Mouse (Mus musculus) cerebellum, adult 18-20 months (tissue): ENCODE results near the gene Methig1.
"Not testable (repeated sequence)": the region's sequence is repeated elsewhere in the genome, so short reads cannot be mapped to it uniquely, and the experiment has no call there.

Experiments used
- DNase-seq, 2 experiments: peaks; one replicate each; pipeline ENCODE4 v3.0.0; 2021

Gene Methig1

GRCm38 (mm10) chr15:100352711-100353250, at the start of gene Methig1, which contains the start of gene Mettl7a2:
Gene Methig1, plus strand, starts transcription at chr15:100353149.
Gene Mettl7a2, plus strand, starts transcription at chr15:100353200.
- DNase-seq: no peak

GRCm38 (mm10) chr15:100303428-100304018, 49.4 kb upstream of the Methig1 start:
- DNase-seq: peak; percentile 17 to 26

- DNase-seq: peak; percentile 89
Observed at GRCm38 (mm10) chr15:100304019-100304991, 48.6 kb upstream of the Methig1 start, which contains the start of gene Mettl7a1. Gene Mettl7a1, plus strand, starts transcription at chr15:100304140.

GRCm38 (mm10) chr15:100306201-100306600, 46.7 kb upstream of the Methig1 start:
- no peak for DNase-seq

- peak; percentile 52 to 53 for DNase-seq
Observed at GRCm38 (mm10) chr15:100307438-100308096, 45.4 kb upstream of the Methig1 start.

GRCm38 (mm10) chr15:100312346-100312745, 40.6 kb upstream of the Methig1 start:
- no peak for DNase-seq

GRCm38 (mm10) chr15:100314448-100315145, 38.4 kb upstream of the Methig1 start:
- DNase-seq: no peak

GRCm38 (mm10) chr15:100318014-100318671, 34.8 kb upstream of the Methig1 start:
- not testable (repeated sequence) for DNase-seq

GRCm38 (mm10) chr15:100319884-100320283, 33.1 kb upstream of the Methig1 start:
- no peak for DNase-seq

GRCm38 (mm10) chr15:100320295-100320905, 32.5 kb upstream of the Methig1 start:
- no peak for DNase-seq

GRCm38 (mm10) chr15:100321134-100321533, 31.8 kb upstream of the Methig1 start:
- DNase-seq: peak; percentile 71 to 73

- no peak for DNase-seq
Observed at GRCm38 (mm10) chr15:100324021-100324591, 28.8 kb upstream of the Methig1 start.

GRCm38 (mm10) chr15:100325235-100325634, 27.7 kb upstream of the Methig1 start:
- no peak for DNase-seq

- not testable (repeated sequence) for DNase-seq
Observed at GRCm38 (mm10) chr15:100328089-100328488, 24.9 kb upstream of the Methig1 start.

- DNase-seq: not testable (repeated sequence)
Observed at GRCm38 (mm10) chr15:100329336-100329735, 23.6 kb upstream of the Methig1 start.

- DNase-seq: no peak
Observed at GRCm38 (mm10) chr15:100330739-100331138, 22.2 kb upstream of the Methig1 start.

GRCm38 (mm10) chr15:100332077-100332961, 20.6 kb upstream of the Methig1 start:
- DNase-seq: not testable (repeated sequence)

- DNase-seq: no peak
Observed at GRCm38 (mm10) chr15:100334629-100335028, 18.3 kb upstream of the Methig1 start, which contains the start of gene Mettl7a3. Gene Mettl7a3, plus strand, starts transcription at chr15:100334929.

- not testable (repeated sequence) for DNase-seq
Observed at GRCm38 (mm10) chr15:100337328-100337727, 15.6 kb upstream of the Methig1 start.

- peak; percentile 69 to 80 for DNase-seq
Observed at GRCm38 (mm10) chr15:100337847-100338246, 15.1 kb upstream of the Methig1 start.
